Mouse (Mus musculus) adrenal gland, adult 10 weeks (tissue): ENCODE measurements around the gene Hmbs. TPM values are rescaled to one million over a fixed set of nuclear protein-coding genes. Genes with fewer than 3 reads are reported as not detected.

ENCODE experiments used
- polyA plus RNA-seq: library from polyadenylated mRNA; stranded (reverse); fragments of 350-450 nt; fragmentation: Illumina TruSeq; extraction: RNeasy Lipid Tissue Mini Kit (QIAGEN cat#74804); gene quantifications from one replicate; pipeline ENCODE4 v1.2.3, GENCODE M21; 2014; ENCODE audit warnings: low read depth, low replicate concordance

Gene Hmbs
- 50.5 TPM for polyA plus RNA-seq

DNA sequence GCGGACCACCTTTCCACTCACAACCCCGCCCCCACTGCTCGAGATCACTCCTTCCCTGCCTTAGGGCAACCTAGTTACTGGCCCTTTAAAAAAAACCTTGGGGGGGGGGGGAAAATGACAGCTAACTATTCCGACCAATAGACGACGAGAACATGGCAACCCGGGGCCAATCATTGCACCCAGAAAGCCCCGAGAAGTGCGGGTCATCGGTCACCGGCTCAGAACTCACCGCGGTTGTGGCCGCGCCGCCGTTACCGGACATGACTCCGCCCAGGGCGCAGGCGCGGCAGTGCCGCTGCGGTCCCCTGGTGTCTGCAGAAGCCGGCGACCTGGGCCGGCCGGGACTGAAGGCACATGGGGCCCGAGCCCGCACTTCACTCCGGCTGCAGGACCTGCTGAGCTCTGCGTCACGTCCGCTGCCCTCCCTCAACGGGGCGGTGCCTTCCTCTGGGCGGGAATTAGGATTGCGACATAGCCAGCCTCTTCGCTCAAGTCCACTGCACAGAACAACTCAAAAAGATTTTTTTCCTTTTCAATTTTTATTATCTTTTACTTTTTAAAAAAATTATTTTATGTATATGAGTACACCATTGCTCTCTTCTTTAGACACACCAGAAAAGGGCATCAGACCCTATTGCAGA, at the start of gene Hmbs:
Hmbs (minus strand) TSS at position 448 of the 641 bp plus-strand sequence.

DNA sequence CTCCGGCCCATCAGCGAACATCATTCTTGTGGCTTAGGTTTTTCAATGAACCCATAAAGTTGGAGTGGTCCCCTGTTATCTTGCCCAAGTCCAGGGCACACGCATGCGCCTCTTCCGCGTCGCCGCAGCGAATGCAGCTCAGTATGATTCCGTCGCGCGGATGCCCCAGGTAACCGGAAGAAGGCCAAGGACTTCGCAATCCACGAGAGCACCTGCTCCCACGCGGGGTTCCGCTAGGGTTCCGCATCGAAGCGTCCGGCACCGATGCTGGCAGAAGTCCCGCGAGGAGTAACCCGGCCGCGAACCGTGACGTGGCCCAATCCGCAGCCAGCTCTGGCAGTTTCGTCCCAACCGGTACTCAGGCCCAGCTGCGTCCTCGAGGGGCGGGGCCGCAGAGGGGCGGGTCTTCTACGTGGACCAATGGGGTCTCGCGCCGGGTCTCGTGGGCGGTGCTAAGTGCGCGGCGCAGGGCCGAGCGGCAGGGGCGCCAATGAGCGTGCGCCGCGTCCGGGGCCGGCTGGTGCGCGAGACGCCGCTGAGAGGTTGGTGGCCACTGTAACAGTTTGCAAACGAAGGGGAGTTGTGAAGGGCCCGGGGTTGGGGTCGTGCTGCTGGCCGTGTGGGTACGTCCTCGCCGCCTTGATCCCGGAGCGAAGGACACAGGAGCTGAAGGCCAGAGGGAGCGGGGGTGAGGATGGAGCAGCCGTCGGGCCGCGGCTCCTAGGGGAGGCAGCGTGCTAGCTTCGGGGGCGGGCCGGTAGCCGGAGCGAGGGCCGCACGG, 35.2 kb upstream of the Hmbs start, which contains the start of gene Hyou1:
Hyou1 (plus strand) TSS at position 437 of the 781 bp plus-strand sequence.

GRCm38 (mm10) chr9:44361190-44361917, 17.3 kb upstream of the Hmbs start, which contains the start of gene Vps11:
Vps11 (minus strand) TSS chr9:44361670.

DNA sequence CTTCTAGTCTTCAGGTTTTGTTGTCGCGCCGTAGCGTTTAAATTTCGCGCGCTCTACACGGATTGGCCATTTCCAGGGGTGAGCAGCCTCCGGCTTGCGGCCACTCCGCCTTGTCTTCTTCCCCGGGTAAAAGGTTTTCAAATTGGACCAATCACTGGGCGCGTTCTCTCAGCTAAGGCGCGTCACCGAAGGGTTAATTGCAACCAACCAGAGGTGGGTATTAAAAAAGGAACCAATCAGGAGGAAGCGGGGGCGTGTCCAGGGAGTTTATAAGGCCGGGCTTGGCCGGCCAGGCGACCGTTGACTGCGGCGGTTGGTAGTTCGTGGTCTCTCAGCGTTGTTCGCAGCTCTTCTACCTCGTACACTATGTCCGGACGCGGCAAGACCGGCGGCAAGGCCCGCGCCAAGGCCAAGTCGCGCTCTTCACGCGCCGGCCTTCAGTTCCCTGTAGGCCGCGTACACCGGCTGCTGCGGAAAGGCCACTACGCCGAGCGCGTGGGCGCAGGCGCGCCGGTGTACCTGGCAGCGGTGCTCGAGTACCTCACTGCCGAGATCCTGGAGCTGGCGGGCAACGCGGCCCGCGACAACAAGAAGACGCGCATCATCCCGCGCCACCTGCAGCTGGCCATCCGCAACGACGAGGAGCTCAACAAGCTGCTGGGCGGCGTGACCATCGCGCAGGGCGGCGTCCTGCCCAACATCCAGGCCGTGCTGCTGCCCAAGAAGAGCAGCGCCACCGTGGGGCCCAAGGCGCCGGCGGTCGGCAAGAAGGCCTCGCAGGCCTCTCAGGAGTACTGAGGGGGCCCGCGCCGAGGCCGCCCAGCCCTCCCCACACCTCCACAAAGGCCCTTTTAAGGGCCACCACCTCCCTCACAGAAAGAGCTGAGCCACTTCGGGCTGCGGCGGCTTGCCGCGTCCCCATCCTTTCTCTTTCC, 9.4 kb downstream of the Hmbs start, which contains the start of gene H2afx:
H2afx (plus strand) TSS at position 299 of the 935 bp plus-strand sequence.

DNA sequence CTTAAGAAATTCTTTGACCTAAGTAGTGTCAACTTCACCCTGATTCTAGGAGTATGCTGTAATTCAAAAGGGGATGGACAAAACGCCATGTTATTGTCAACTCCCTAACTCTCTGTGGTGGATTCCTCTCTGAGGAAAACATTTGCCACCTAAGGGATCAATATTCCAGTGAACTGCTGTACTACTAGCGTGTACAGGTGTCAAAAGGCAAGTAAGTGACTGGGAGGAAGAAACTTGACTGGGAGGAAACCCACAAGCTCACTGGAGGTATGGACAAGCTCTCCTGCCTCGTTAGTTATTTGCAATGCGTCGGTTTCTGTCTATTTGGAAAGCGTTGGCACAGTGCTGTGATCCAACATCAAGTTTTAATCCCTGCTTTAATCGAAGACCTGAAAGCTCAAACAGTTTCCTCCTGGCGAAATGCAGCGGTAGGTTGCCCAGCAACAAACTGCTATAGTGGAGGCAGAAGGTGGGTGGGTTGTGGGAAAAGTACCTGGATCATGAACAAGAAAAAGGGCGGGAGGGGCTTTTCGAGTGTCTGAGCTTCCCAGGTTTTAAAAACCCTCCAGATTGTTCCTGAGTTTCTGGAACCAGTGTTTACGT, 18.2 kb downstream of the Hmbs start, which contains the start of gene Dpagt1:
Dpagt1 (plus strand) TSS at position 252 of the 603 bp plus-strand sequence.

DNA sequence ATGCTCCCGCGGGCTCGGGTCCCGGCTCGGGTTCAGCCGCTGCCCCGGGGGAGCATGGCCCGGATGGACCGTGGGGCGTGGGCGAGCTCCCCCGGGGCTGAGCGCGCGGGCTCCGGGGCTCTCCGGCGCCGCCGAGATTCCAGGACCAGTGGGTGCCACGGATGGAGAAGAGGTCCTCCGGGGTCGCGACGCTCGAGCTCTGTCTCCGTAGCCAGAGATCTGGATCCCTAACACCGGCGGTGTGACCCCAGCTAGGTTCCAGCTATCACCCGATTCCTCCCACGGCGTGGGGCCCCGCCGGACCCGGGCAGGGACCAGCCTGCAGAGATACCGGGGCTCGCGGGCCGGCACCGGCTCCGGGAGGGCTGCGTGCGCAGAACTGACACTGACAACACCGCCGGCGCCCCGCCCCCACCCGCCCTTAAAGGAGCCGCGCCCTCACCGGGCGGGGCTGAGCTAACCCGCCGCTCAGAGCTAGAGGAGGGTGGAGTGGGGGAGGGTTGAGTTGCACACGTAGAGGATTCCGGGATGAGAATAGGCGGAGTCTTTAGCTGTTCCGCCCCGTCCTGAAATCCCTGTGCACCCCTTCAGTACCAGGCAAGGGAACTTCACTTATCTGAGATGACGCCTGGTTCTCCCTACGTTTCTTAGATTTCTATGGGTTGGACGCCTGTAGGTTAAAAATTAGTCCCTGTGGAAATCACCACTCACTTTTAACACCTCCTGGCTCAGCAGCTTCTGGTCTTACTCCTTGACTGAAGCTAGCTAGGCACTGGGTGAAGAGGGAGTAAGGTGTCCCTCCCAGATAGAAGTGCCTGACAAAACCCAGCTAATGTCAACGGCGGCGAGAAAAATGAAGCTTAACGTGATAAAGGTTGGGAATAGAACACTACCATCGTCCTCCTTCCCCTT, 23.9 kb downstream of the Hmbs start, which contains the start of gene C2cd2l:
C2cd2l (minus strand) TSS at position 399 of the 912 bp plus-strand sequence.

DNA sequence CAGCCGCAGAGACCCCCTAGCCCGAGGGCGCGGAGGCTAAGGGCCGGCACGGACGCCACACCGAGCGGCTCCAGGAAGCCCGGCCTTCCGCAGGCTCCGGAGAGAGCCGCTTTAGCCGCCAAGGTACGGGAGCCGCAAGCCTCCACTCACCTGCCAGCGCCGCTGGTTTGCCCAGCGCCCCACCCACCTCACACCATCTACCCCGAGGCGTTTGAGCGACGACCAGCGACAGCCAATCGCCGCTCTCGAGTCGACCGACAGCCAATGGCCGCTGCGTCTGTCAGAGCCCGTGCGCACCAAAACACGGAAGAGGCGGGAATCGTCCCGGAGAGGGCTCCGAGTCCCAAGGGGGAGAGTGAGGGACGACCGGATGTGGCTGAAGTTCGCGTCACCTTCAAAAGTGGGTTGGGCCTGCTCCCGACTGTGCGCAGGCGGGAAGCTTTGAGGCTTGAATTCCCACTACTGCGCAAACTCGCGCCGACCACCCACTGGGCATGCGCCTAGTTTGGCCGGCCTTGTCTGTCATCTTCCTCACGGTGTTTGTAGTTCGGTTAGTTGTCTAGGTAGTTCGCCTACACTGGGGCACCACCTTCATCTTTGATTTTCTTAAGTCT, 38.5 kb downstream of the Hmbs start, which contains the start of gene Hinfp:
Hinfp (minus strand) TSS at position 206 of the 614 bp plus-strand sequence.

DNA sequence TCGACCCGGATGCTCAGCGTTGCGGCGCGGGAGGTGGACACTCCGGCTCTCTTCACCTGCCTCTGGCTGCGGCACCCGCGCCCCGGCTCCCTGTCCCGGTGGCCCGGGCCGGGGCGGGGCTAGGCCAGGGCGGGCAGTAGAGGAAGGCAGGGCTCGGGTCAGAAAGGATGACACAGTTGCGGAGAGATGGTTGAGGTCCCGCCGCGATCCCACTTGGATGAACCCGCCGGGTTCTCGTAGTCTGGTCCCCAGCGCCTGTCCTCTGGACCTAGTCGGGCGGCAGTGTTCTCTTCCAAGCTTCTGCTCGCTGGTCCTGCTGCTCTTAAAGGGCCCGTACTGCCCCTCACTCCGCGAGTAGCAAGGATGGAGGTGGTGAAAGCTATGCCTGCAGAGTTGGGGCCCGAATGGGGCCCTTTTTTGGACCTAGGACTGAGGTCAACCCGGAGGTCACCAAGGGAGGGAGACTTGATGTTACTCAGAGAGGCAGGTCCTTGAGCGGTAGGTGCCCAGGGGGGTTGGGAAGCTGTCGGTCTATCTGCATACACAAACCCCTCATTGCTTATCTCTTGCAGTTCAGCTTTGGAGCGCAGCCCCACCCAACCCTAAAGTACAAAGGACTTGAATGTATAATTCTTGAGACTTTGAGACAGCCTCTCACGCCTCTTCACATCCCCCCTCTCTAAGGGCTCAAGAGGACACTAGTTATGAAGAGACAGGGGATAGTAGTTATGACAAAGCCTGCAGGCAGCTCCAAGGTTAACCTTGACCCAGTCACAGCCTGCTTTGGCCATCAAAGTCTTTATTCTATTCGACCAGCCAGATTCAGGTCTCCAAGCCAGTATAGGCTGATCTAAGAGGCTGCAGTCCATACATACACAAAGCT, 55.7 kb downstream of the Hmbs start, which contains the start of gene Abcg4:
Abcg4 (minus strand) TSS at position 540 of the 883 bp plus-strand sequence.

Other genes starting within 250 kb of the Hmbs start
- not detected for gene Mfrp, start 242.5 kb downstream of the Hmbs start, polyA plus RNA-seq
- not detected for gene C1qtnf5, start 237.0 kb downstream of the Hmbs start, polyA plus RNA-seq
- 0.87 TPM for gene Gm49380, start 230.7 kb downstream of the Hmbs start, polyA plus RNA-seq
- gene Rnf26, start 230.7 kb downstream of the Hmbs start, polyA plus RNA-seq = 2.0 TPM
- gene Mcam, start 209.8 kb downstream of the Hmbs start, polyA plus RNA-seq = 10.1 TPM
- 31.5 TPM for gene Cbl, start 110.2 kb downstream of the Hmbs start, polyA plus RNA-seq
- gene Ccdc153, start 103.6 kb downstream of the Hmbs start, polyA plus RNA-seq = not detected
- not detected for gene Pdzd3, start 92.8 kb downstream of the Hmbs start, polyA plus RNA-seq
- gene Nlrx1, start 75.6 kb downstream of the Hmbs start, polyA plus RNA-seq = 0.35 TPM
- gene Abcg4, start 55.6 kb downstream of the Hmbs start, polyA plus RNA-seq = 1.7 TPM
- 17.7 TPM for gene Hinfp, start 38.6 kb downstream of the Hmbs start, polyA plus RNA-seq
- gene C2cd2l, start 23.9 kb downstream of the Hmbs start, polyA plus RNA-seq = 2.2 TPM
- gene Dpagt1, start 18.2 kb downstream of the Hmbs start, polyA plus RNA-seq = 12.7 TPM
- gene H2afx, start 9.5 kb downstream of the Hmbs start, polyA plus RNA-seq = 2.9 TPM
- 25.8 TPM for gene Vps11, start 17.4 kb upstream of the Hmbs start, polyA plus RNA-seq
- gene Hyou1, start 35.3 kb upstream of the Hmbs start, polyA plus RNA-seq = 25.3 TPM
- gene Slc37a4, start 52.6 kb upstream of the Hmbs start, polyA plus RNA-seq = 4.2 TPM
- 681 TPM for gene Rps25, start 62.9 kb upstream of the Hmbs start, polyA plus RNA-seq
- 64.7 TPM for gene Trappc4, start 63.4 kb upstream of the Hmbs start, polyA plus RNA-seq
- 7.0 TPM for gene Ccdc84, start 74.3 kb upstream of the Hmbs start, polyA plus RNA-seq
- not detected for gene Foxr1, start 96.9 kb upstream of the Hmbs start, polyA plus RNA-seq
- not detected for gene Upk2, start 110.7 kb upstream of the Hmbs start, polyA plus RNA-seq
- gene Bcl9l, start 138.6 kb upstream of the Hmbs start, polyA plus RNA-seq = 1.7 TPM
- gene Cxcr5, start 217.6 kb upstream of the Hmbs start, polyA plus RNA-seq = not detected